Mouse (Mus musculus) stomach, postnatal 0 days (tissue): ENCODE results near the gene Cipc. TPM values are rescaled to one million over a fixed set of nuclear protein-coding genes. Genes with fewer than 3 reads are reported as not detected.

Experiments
- ATAC-seq: fragments of 200-750 bp; cut with Nextera tagmentation; 2 replicates; pipeline ENCODE4 v1.8.0; 2017; ENCODE audit not compliant: low FRiP score, low TSS enrichment
- DNase-seq: peaks from one replicate; pipeline ENCODE4 v3.0.0-alpha.2; 2016; ENCODE audit warnings: low spot score
- H3K27ac ChIP-seq: fragments of 300-500 bp; sonication (generic); replicated peaks from 2 replicates; pipeline ENCODE4 v1.5.1; 2014; ENCODE audit warnings: mild to moderate bottlenecking, control low read depth
- H3K27me3 ChIP-seq: fragments of 300-500 bp; sonication (generic); 2 replicates; pipeline ENCODE4 v1.6.1; 2014; ENCODE audit warnings: low read length; ENCODE audit not compliant: control insufficient read depth, insufficient read depth
- H3K36me3 ChIP-seq: fragments of 300-500 bp; sonication (generic); 2 replicates; pipeline ENCODE4 v1.6.1; 2014; ENCODE audit warnings: low read length, mixed read lengths; ENCODE audit not compliant: control insufficient read depth, insufficient read depth
- H3K4me1 ChIP-seq: fragments of 300-500 bp; sonication (generic); replicated peaks from 2 replicates; pipeline ENCODE4 v1.6.1; 2014; ENCODE audit warnings: antibody characterized with exemption; ENCODE audit not compliant: control insufficient read depth, insufficient read depth
- H3K4me2 ChIP-seq: fragments of 300-500 bp; sonication (generic); replicated peaks from 2 replicates; pipeline ENCODE4 v1.6.1; 2014; ENCODE audit warnings: low read depth, mild to moderate bottlenecking, control low read depth, moderate library complexity
- H3K4me3 ChIP-seq: fragments of 300-500 bp; sonication (generic); 2 replicates; pipeline ENCODE4 v1.5.1; 2014; ENCODE audit warnings: low read depth, low read length, control low read depth
- H3K9ac ChIP-seq: fragments of 300-500 bp; sonication (generic); 2 replicates; pipeline ENCODE4 v1.6.1; 2014; ENCODE audit warnings: mild to moderate bottlenecking, low read length, control low read depth, mixed read lengths
- H3K9me3 ChIP-seq: fragments of 300-500 bp; sonication (generic); 2 replicates; pipeline ENCODE4 v1.6.1; 2016; ENCODE audit warnings: low read length; ENCODE audit not compliant: control insufficient read depth
- CTCF ChIP-seq: IDR thresholded peaks from 2 replicates; pipeline ENCODE4 v1.5.1; 2016; ENCODE audit warnings: antibody characterized with exemption, low read depth, mild to moderate bottlenecking, moderate library complexity
- EP300 ChIP-seq: optimal IDR thresholded peaks from 2 replicates; pipeline ENCODE3; 2016; ENCODE audit warnings: antibody characterized with exemption
- WGBS: fragments of 180-500 bp; shearing (Covaris S2); extraction: QIAGEN DNeasy Blood & Tissue Kit; methylation state at CpG from one replicate; pipeline ENCODE4 v1.1.7; 2014; 5-methylcytosine and 5-hydroxymethylcytosine counted together
- polyA plus RNA-seq: library from polyadenylated mRNA; unstranded; fragments of >200 nt; fragmentation: Nextera tagmentation; extraction: Ambion mirVana; gene quantifications from 2 replicates; pipeline ENCODE4 v1.2.1, GENCODE M21; 2015

Cipc gene
- polyA plus RNA-seq = 10.1 and 10.8 TPM in 2 replicates

- Histone ChIP-seq H3K4me1 (0 out of 2 replicates have a peak, but pooled peaks cover 5% of the 10 kb centered on the region), H3K27ac (peak within 1 kb of the TSS; percentile 99), H3K9me3 (no peaks in the 10 kb centered on the region), H3K9ac (peak within 1 kb of the TSS; percentile 85), H3K4me3 (peak within 1 kb of the TSS; percentile 69), H3K36me3 (no peaks in the 10 kb centered on the region), H3K27me3 (no peaks in the 10 kb centered on the region), H3K4me2 (peak within 1 kb of the TSS; percentile 82)
- WGBS = under 1% methylated on average over 64 of the region's 64 CpGs
- ATAC-seq (peak; percentile 99), DNase-seq (peak; percentile 99)
- peak; percentile 36 for TF ChIP-seq CTCF
- no peak for TF ChIP-seq EP300
These were observed at the start of gene Cipc for GRCm38 (mm10) chr12:86946862-86947574. Gene Cipc, plus strand, starts transcription at chr12:86947043.

GRCm38 (mm10) chr12:86897769-86898273, 49.0 kb upstream of the Cipc start:
- Histone ChIP-seq H3K4me1 (peaks cover 18% of the 10 kb centered on the region), H3K9me3 (no peaks in the 10 kb centered on the region)
- ATAC-seq = no peak

DNA sequence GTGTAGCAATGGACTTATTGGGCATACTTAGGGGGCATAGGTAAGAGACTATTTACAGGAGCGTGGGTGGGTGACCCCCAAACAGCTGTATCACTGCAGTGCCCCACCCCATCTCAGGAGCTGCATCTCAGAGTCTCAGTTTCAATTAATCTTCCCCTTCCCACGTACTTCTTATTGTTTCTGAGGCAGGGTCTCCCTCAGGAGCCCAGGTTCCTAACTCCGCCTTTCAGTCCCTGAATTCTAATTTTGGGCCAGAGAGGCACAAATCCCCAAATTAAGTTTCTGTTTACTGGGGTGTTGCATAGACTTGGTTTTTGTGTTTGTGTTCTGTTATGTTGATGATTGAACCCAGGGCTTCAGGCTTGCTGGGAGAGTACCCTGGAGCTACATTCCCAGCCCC, 48.4 kb upstream of the Cipc start:
- no peaks in the 10 kb centered on the region for H3K36me3 ChIP-seq
- H3K27ac ChIP-seq = peak overlapping the region; percentile 82
- ATAC-seq (no peak), DNase-seq (no peak)
- TF ChIP-seq CTCF (no peak), EP300 (no peak)
- H3K4me2 ChIP-seq = no peak overlapping the region
- H3K9ac ChIP-seq = no peak overlapping the region
- 78% methylated on average over 3 of the region's 3 CpGs for WGBS
- no peaks in the 10 kb centered on the region for H3K9me3 ChIP-seq
- H3K4me1 ChIP-seq = peaks cover 16% of the 10 kb centered on the region
- H3K27me3 ChIP-seq = no peaks in the 10 kb centered on the region
- H3K4me3 ChIP-seq = no peak overlapping the region

More at GRCm38 (mm10) chr12:86897769-86898273, 49.0 kb upstream of the Cipc start:
- H3K9ac ChIP-seq = peak overlapping the region; percentile 27; the same call in 1 of the 2 replicates
- H3K27ac ChIP-seq = peak overlapping the region; percentile 82
- no peak for TF ChIP-seq CTCF
- TF ChIP-seq EP300 = no peak
- no peaks in the 10 kb centered on the region for H3K27me3 ChIP-seq
- 59% methylated on average over 7 of the region's 7 CpGs for WGBS
- H3K4me3 ChIP-seq = no peak overlapping the region
- H3K36me3 ChIP-seq = no peaks in the 10 kb centered on the region
- DNase-seq = no peak
- no peak overlapping the region for H3K4me2 ChIP-seq

DNA sequence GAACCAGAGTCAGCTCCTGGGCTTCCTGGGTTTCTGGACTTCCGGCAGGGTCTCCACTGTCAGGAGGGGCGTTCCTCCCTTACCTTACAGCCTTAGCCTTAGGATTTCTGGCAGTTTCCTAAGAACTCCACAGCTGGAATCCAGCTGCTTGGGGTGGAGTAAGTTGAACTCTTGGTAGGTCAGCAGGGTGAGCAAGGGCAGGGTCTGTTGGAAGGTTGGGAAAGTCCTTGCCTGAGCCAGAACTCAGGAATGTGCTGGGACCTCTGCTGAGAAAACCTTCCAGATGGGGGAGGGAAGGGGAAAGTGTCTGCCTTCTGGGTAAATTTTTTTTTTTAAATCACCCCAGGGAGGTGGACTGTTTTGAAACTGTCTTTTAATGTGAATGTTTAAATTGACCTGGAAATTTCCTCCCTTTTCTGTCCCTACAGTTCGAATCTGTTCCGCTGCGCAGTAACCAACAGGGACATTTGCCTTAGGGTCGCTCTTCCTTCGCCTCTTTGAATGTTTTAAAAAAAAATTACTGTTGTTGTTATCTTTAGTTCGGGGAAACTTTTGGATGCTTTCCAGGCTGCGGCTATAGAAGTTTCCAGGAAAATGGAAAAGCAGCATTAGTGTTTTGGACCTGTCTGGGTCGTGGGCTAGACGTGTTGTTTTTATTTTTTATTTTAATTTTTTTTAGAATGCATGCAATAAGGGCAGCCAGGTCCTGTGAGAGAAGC, 47.2 kb upstream of the Cipc start:
- Histone ChIP-seq H3K4me1 (peaks cover 16% of the 10 kb centered on the region), H3K36me3 (no peaks in the 10 kb centered on the region), H3K27me3 (no peaks in the 10 kb centered on the region), H3K9me3 (no peaks in the 10 kb centered on the region), H3K4me2 (no peak overlapping the region), H3K4me3 (no peak overlapping the region), H3K27ac (peak overlapping the region; percentile 61), H3K9ac (no peak overlapping the region)
- 30% methylated on average over 11 of the region's 11 CpGs for WGBS
- ATAC-seq = no peak
- peak; percentile 40 for TF ChIP-seq EP300
- TF ChIP-seq CTCF = no peak
- peak; percentile 45 for DNase-seq

DNA sequence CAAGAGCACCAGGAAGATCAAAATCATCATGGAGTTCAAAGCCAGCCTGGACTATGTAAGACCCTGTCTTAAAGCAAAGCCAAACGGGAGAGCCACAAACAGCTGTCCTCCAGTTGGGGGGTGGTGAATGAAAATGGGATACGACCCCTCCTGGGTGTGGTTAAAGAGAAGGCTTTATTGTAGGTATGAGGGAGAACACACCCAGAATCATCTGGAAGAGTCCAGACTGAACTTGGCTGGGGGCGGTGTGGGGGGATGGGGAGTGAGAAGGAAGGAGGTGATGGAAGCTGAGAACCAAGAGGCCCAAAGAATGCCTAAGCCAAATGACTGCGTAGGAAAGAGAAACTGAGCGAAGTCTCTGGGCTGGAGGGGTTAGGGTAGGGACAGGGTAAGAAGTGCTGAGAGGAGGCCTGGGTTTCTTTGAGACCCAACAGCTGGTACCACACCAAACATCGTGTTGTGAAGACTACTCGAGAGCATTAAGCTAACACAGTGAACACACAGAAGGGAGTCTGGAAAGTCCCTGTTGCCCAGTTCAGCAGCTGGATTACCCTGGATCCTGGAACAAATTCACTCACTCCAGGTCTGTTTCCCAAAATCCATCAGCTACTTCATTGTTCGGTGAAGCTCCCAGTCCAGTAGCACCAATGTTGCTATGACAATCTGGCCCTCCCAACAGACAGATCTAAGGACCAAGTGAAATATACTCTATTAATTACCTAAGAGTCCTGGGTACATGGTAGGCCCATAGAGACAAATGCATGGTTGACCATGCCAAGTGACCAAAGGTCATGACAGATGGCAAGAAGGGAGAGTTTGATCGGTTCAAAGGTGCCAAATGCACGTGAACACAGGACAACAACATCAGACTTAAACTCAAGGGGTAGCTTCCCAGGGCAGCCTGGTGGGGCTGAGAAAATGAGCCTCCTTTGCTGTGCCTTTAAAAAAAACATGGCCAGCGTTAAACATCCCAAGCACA, 42.7 kb upstream of the Cipc start:
- DNase-seq = no peak
- Histone ChIP-seq H3K27me3 (no peaks in the 10 kb centered on the region), H3K4me1 (peaks cover 7% of the 10 kb centered on the region; the same call in 1 of the 2 replicates), H3K9me3 (no peaks in the 10 kb centered on the region), H3K4me2 (no peak overlapping the region), H3K4me3 (no peak overlapping the region), H3K9ac (no peak overlapping the region), H3K36me3 (no peaks in the 10 kb centered on the region), H3K27ac (peak overlapping the region; percentile 30; the same call in 1 of the 2 replicates)
- no peak for ATAC-seq
- WGBS = 73% methylated on average over 11 of the region's 11 CpGs
- TF ChIP-seq EP300 (no peak), CTCF (no peak)
